Mouse (Mus musculus) stomach, embryonic 14.5 days (tissue): Measurements from ENCODE around the gene Fgf4. TPM values are rescaled to one million over a fixed set of nuclear protein-coding genes. Genes with fewer than 3 reads are reported as not detected.

Source experiments
- ATAC-seq: fragments of 200-750 bp; cut with Nextera tagmentation; 2 replicates; pipeline ENCODE4 v1.8.0; 2017; ENCODE audit warnings: low read depth, moderate TSS enrichment; ENCODE audit not compliant: insufficient number of reproducible peaks, insufficient read depth, low FRiP score
- H3K27ac ChIP-seq: fragments of 300-500 bp; sonication (generic); 2 replicates; pipeline ENCODE4 v1.5.1; 2014; ENCODE audit warnings: mild to moderate bottlenecking, low read length, moderate library complexity, mixed read lengths
- H3K27me3 ChIP-seq: fragments of 300-500 bp; sonication (generic); 2 replicates; pipeline ENCODE4 v1.6.1; 2014; ENCODE audit warnings: low read length, control low read depth, mixed read lengths; ENCODE audit not compliant: control insufficient read depth, insufficient read depth
- H3K36me3 ChIP-seq: fragments of 300-500 bp; sonication (generic); 2 replicates; pipeline ENCODE4 v1.6.1; 2014; ENCODE audit warnings: mild to moderate bottlenecking, control low read depth, low read length, moderate library complexity, mixed read lengths; ENCODE audit not compliant: control insufficient read depth, insufficient read depth
- H3K4me1 ChIP-seq: fragments of 300-500 bp; sonication (generic); 2 replicates; pipeline ENCODE4 v1.6.1; 2014; ENCODE audit warnings: low read length, control low read depth, mixed read lengths; ENCODE audit not compliant: control insufficient read depth, insufficient read depth
- H3K4me2 ChIP-seq: fragments of 300-500 bp; sonication (generic); replicated peaks from 2 replicates; pipeline ENCODE4 v1.6.1; 2014; ENCODE audit warnings: low read depth, low read length, control low read depth
- H3K4me3 ChIP-seq: fragments of 300-500 bp; sonication (generic); 2 replicates; pipeline ENCODE4 v1.5.1; 2014; ENCODE audit warnings: low read depth, low read length, control low read depth
- H3K9ac ChIP-seq: fragments of 300-500 bp; sonication (generic); replicated peaks from 2 replicates; pipeline ENCODE4 v1.6.1; 2014; ENCODE audit warnings: low read depth, mild to moderate bottlenecking, control low read depth, low read length, moderate library complexity, mixed read lengths
- H3K9me3 ChIP-seq: fragments of 300-500 bp; sonication (generic); 2 replicates; pipeline ENCODE4 v1.6.1; 2016; ENCODE audit warnings: low read depth, low read length, control low read depth; ENCODE audit not compliant: control insufficient read depth
- WGBS: fragments of 180-500 bp; shearing (Covaris S2); extraction: QIAGEN DNeasy Blood & Tissue Kit; methylation state at CpG from one replicate; pipeline ENCODE4 v1.1.7; 2014; 5-methylcytosine and 5-hydroxymethylcytosine counted together
- polyA plus RNA-seq: library from polyadenylated mRNA; unstranded; fragments of >200 nt; fragmentation: Nextera tagmentation; extraction: Ambion mirVana; gene quantifications from 2 replicates; pipeline ENCODE4 v1.2.1, GENCODE M21; 2014

Gene Fgf4
- not detected in 2 replicates for polyA plus RNA-seq

DNA sequence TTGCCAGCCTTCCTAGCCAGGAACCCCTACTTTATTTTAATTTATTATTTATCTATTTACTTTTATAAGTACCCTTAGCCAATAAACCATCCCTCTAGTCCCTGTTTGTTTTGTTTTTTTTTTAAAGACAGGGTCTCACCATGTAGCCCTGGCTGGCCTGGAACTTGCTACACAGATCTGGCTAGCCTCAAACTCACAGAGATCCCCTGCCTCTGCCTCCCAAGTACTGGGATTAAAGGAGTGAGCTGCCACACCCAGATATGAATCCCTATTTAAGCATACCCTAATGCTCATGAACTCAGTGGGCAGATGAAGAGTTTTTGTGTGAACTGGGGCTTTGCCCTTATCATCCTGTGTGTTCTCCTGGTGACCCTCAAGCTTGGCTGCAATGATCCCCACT is at the start of gene Fgf4:
Gene Fgf4 (plus strand): TSS at position 301 of the 400 bp plus-strand sequence.
- no peak within 1 kb of the TSS for H3K4me3 ChIP-seq
- H3K4me1 ChIP-seq, result no peaks in the 10 kb centered on the region
- H3K4me2 ChIP-seq, result no peak within 1 kb of the TSS
- H3K27me3 ChIP-seq, result peaks cover 4% of the 10 kb centered on the region; the same call in 1 of the 2 replicates
- H3K9ac ChIP-seq, result no peak within 1 kb of the TSS
- no peak within 1 kb of the TSS for H3K27ac ChIP-seq
- H3K9me3 ChIP-seq, result no peaks in the 10 kb centered on the region
- ATAC-seq, result no peak
- no peaks in the 10 kb centered on the region for H3K36me3 ChIP-seq

DNA sequence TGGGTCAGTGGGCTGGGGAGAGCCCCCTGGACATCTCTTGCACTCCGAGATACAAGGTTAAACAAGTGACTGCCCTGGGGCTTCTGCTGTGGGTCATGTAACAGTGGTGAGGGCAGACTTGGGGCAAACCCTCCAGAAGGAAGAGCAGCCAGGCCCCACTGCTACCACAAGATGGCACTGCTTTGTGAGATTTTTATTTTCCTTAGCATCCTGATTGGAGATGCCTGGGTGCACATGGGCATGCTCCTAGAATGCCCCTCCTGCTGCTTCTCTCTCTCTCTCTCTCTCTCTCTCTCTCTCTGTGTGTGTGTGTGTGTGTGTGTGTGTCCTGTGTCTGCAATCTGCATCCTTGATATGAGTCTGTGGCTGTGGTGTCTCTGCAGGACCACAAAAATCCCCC is 48.7 kb upstream of the Fgf4 start:
- H3K4me1 ChIP-seq, result no peaks in the 10 kb centered on the region
- H3K9me3 ChIP-seq, result no peaks in the 10 kb centered on the region
- no peaks in the 10 kb centered on the region for H3K36me3 ChIP-seq
- no peaks in the 10 kb centered on the region for H3K27me3 ChIP-seq
- H3K4me2 ChIP-seq, result no peak overlapping the region
- no peak overlapping the region for H3K27ac ChIP-seq
- H3K9ac ChIP-seq, result no peak overlapping the region
- H3K4me3 ChIP-seq, result no peak overlapping the region
- WGBS, result 29% methylated on average over 1 of the region's 1 CpGs
- no peak for ATAC-seq

GRCm38 (mm10) chr7:144807036-144807435 is 40.1 kb upstream of the Fgf4 start:
- H3K27me3 ChIP-seq, result no peaks in the 10 kb centered on the region
- H3K9ac ChIP-seq, result no peak overlapping the region
- H3K4me2 ChIP-seq, result no peak overlapping the region
- ATAC-seq, result no peak
- no peak overlapping the region for H3K4me3 ChIP-seq
- WGBS, result 66% methylated on average over 6 of the region's 6 CpGs
- no peaks in the 10 kb centered on the region for H3K36me3 ChIP-seq
- no peaks in the 10 kb centered on the region for H3K9me3 ChIP-seq
- H3K27ac ChIP-seq, result no peak overlapping the region
- peaks cover 4% of the 10 kb centered on the region; the same call in 1 of the 2 replicates for H3K4me1 ChIP-seq

GRCm38 (mm10) chr7:144807976-144808577 is 39.1 kb upstream of the Fgf4 start:
- Histone ChIP-seq H3K4me1 (peaks cover 4% of the 10 kb centered on the region; the same call in 1 of the 2 replicates), H3K9me3 (no peaks in the 10 kb centered on the region), H3K27me3 (no peaks in the 10 kb centered on the region), H3K4me3 (no peak overlapping the region), H3K9ac (no peak overlapping the region), H3K36me3 (no peaks in the 10 kb centered on the region), H3K27ac (no peak overlapping the region), H3K4me2 (no peak overlapping the region)
- no peak for ATAC-seq
- 65% methylated on average over 4 of the region's 4 CpGs for WGBS

DNA sequence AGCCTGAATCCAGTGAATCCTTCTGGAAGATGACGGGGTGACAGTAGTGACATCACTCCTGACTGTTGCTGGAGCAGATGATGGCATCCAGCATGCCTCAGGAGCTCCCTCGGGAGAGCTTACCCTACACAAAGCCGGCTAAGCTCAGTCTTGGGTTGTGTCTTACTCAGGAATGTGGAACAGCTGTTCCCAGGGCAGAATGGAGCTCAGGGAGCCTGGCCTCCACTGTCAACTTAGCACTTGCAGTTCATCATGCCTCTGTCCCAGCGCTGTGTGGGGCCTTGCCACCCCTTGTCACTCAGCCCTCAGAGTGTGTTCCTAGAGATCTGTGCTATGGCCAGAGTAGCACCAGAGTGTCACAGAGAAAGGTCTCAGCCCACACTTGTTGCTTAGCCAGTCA is 35.6 kb upstream of the Fgf4 start:
- WGBS, result 19% methylated on average over 4 of the region's 4 CpGs
- H3K9me3 ChIP-seq, result no peaks in the 10 kb centered on the region
- no peak overlapping the region for H3K9ac ChIP-seq
- no peaks in the 10 kb centered on the region for H3K27me3 ChIP-seq
- H3K4me3 ChIP-seq, result no peak overlapping the region
- H3K4me2 ChIP-seq, result no peak overlapping the region
- no peak overlapping the region for H3K27ac ChIP-seq
- no peaks in the 10 kb centered on the region for H3K36me3 ChIP-seq
- ATAC-seq, result no peak
- H3K4me1 ChIP-seq, result peaks cover 4% of the 10 kb centered on the region; the same call in 1 of the 2 replicates

DNA sequence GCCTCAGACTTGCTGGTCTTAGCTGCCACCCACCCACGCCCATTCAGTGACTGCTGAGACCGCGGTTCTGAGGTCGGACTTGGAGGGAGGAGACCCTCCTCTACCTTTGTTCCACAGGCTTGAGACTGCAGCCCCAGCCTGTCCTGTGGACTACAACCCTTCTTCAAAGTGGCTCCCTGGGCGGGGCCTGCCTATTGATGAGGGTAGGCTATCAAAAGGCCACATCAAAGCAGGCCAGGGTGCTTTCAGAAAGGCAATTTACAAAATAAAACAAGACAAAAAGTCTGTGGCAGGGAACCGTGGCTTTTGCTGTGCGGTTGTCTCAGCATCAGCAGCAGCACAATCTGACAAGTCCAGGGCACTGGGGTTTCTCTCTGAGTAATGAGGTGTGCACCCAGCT is 25.3 kb upstream of the Fgf4 start:
- Histone ChIP-seq H3K9me3 (no peaks in the 10 kb centered on the region), H3K36me3 (no peaks in the 10 kb centered on the region), H3K27me3 (no peaks in the 10 kb centered on the region), H3K4me3 (no peak overlapping the region), H3K4me1 (no peaks in the 10 kb centered on the region), H3K4me2 (no peak overlapping the region), H3K27ac (no peak overlapping the region), H3K9ac (no peak overlapping the region)
- ATAC-seq, result no peak
- WGBS, result 47% methylated on average over 7 of the region's 7 CpGs

GRCm38 (mm10) chr7:144823988-144824387 is 23.2 kb upstream of the Fgf4 start:
- no peak overlapping the region for H3K4me2 ChIP-seq
- no peak overlapping the region for H3K9ac ChIP-seq
- H3K4me3 ChIP-seq, result no peak overlapping the region
- no peaks in the 10 kb centered on the region for H3K36me3 ChIP-seq
- H3K4me1 ChIP-seq, result no peaks in the 10 kb centered on the region
- H3K9me3 ChIP-seq, result no peaks in the 10 kb centered on the region
- H3K27me3 ChIP-seq, result no peaks in the 10 kb centered on the region
- no peak overlapping the region for H3K27ac ChIP-seq
- 80% methylated on average over 2 of the region's 2 CpGs for WGBS
- ATAC-seq, result no peak

DNA sequence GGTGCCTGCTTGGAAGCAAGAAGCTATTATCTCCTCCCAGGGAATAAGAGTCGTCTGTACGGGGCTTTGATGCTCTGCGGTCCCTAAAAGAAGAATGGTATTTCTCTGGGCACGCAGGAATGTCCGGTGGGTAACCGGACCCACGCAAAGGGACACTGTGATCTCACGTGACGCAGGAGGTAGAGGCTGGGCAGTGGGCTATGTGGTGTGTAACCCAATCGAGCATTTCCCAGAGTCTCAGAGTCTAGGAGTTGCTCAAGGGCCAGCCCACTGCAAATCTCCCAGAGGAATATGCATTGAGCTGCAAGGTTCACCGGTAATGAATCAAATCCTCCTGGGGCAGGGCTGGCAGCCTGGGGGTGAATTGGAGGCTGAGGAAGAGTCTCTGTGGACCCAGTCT is 18.8 kb upstream of the Fgf4 start:
- H3K27me3 ChIP-seq, result no peaks in the 10 kb centered on the region
- no peak overlapping the region for H3K9ac ChIP-seq
- no peak overlapping the region for H3K4me2 ChIP-seq
- H3K4me1 ChIP-seq, result no peaks in the 10 kb centered on the region
- no peak for ATAC-seq
- 78% methylated on average over 11 of the region's 11 CpGs for WGBS
- H3K9me3 ChIP-seq, result no peaks in the 10 kb centered on the region
- no peak overlapping the region for H3K4me3 ChIP-seq
- no peaks in the 10 kb centered on the region for H3K36me3 ChIP-seq
- no peak overlapping the region for H3K27ac ChIP-seq

- no peak within 1 kb of the TSS for H3K9ac ChIP-seq
- no peak for ATAC-seq
- no peaks in the 10 kb centered on the region for H3K36me3 ChIP-seq
- H3K9me3 ChIP-seq, result no peaks in the 10 kb centered on the region
- H3K27me3 ChIP-seq, result peaks cover 60% of the 10 kb centered on the region
- H3K4me3 ChIP-seq, result peak within 1 kb of the TSS; percentile 33
- peaks cover 11% of the 10 kb centered on the region for H3K4me1 ChIP-seq
- H3K4me2 ChIP-seq, result peak within 1 kb of the TSS; percentile 70
- H3K27ac ChIP-seq, result no peak within 1 kb of the TSS
- 3% methylated on average over 41 of the region's 43 CpGs for WGBS
These were observed 9.2 kb upstream of the Fgf4 start, which contains the start of gene Fgf3 for GRCm38 (mm10) chr7:144837891-144838488. Fgf3 (plus strand) TSS chr7:144838083.
